Mouse (Mus musculus) intestine, postnatal 0 days (tissue): Measurements from ENCODE around the gene Adora1. TPM values are rescaled to one million over a fixed set of nuclear protein-coding genes. Genes with fewer than 3 reads are reported as not detected.
"Not testable (repeated sequence)": the region's sequence is repeated elsewhere in the genome, so short reads cannot be mapped to it uniquely, and the experiment has no call there.

Experiments used
- ATAC-seq: fragments of 200-750 bp; cut with Nextera tagmentation; 2 replicates; pipeline ENCODE4 v1.8.0; 2017; ENCODE audit warnings: mild to moderate bottlenecking, moderate TSS enrichment, moderate library complexity
- H3K27ac ChIP-seq: fragments of 300-500 bp; sonication (generic); 2 replicates; pipeline ENCODE4 v1.5.1; 2014; ENCODE audit warnings: mild to moderate bottlenecking, low read depth, low read length, moderate library complexity
- H3K27me3 ChIP-seq: fragments of 300-500 bp; sonication (generic); replicated peaks from 2 replicates; pipeline ENCODE4 v1.6.1; 2014; ENCODE audit warnings: low read length, mixed read lengths; ENCODE audit not compliant: control insufficient read depth, insufficient read depth
- H3K36me3 ChIP-seq: fragments of 300-500 bp; sonication (generic); 2 replicates; pipeline ENCODE4 v1.6.1; 2014; ENCODE audit warnings: mild to moderate bottlenecking, moderate library complexity; ENCODE audit not compliant: control insufficient read depth, insufficient read depth
- H3K4me1 ChIP-seq: fragments of 300-500 bp; sonication (generic); replicated peaks from 2 replicates; pipeline ENCODE4 v1.6.1; 2014; ENCODE audit warnings: antibody characterized with exemption, low read length, mixed read lengths; ENCODE audit not compliant: control insufficient read depth, insufficient read depth
- H3K4me2 ChIP-seq: fragments of 300-500 bp; sonication (generic); replicated peaks from 2 replicates; pipeline ENCODE4 v1.6.1; 2014; ENCODE audit warnings: low read depth, mild to moderate bottlenecking, moderate library complexity
- H3K4me3 ChIP-seq: fragments of 300-500 bp; sonication (generic); 2 replicates; pipeline ENCODE4 v1.5.1; 2014; ENCODE audit warnings: low read depth, low read length
- H3K9ac ChIP-seq: fragments of 300-500 bp; sonication (generic); 2 replicates; pipeline ENCODE4 v1.6.1; 2014; ENCODE audit warnings: mild to moderate bottlenecking, low read depth, low read length
- H3K9me3 ChIP-seq: fragments of 300-500 bp; sonication (generic); 2 replicates; pipeline ENCODE4 v1.6.1; 2016; ENCODE audit warnings: mixed run types; ENCODE audit not compliant: control insufficient read depth
- CTCF ChIP-seq: sonication (generic); IDR thresholded peaks from 2 replicates; pipeline ENCODE4 v1.5.1; 2016; ENCODE audit warnings: low read depth, mild to moderate bottlenecking, control low read depth, antibody characterized with exemption, moderate library complexity
- WGBS: fragments of 180-500 bp; shearing (Covaris S2); extraction: QIAGEN DNeasy Blood & Tissue Kit; methylation state at CpG from one replicate; pipeline ENCODE4 v1.1.7; 2014; 5-methylcytosine and 5-hydroxymethylcytosine counted together
- polyA plus RNA-seq: library from polyadenylated mRNA; unstranded; fragments of >200 nt; fragmentation: Nextera tagmentation; extraction: Ambion mirVana; gene quantifications from 2 replicates; pipeline ENCODE4 v1.2.1, GENCODE M21; 2015

The Adora1 gene
- polyA plus RNA-seq, 1 experiment from 2014 or later: 2.2 TPM

- Histone ChIP-seq H3K9me3 (no peaks in the 10 kb centered on the region), H3K27ac (no peak overlapping the region), H3K4me3 (no peak overlapping the region), H3K27me3 (no peaks in the 10 kb centered on the region), H3K4me1 (no peaks in the 10 kb centered on the region), H3K9ac (no peak overlapping the region), H3K36me3 (no peaks in the 10 kb centered on the region), H3K4me2 (no peak overlapping the region)
- TF ChIP-seq CTCF: no peak
- no peak for ATAC-seq
- 92% methylated on average over 6 of the region's 6 CpGs for WGBS
Observed at GRCm38 (mm10) chr1:134264341-134264740, 29.1 kb upstream of the Adora1 start.

DNA sequence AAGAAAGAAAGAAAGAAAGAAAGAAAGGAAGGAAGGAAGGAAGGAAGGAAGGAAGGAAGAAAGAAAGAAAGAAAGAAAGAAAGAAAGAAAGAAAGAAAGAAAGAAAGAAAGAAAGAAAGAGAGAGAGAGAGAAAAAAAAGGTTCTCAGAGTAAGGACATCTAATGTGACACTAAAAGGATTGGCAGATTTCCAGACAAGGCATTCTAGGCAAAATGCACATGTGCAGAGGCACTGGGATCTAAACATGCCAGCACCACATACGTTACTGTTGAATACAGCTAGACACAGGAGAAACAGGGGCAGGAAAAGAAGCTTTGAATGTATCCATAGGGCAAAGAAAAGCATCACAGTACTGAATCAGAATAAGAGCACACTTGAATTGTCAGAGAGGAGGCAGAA is 14.4 kb upstream of the Adora1 start:
- not testable (repeated sequence) for H3K27ac ChIP-seq, H3K4me3 ChIP-seq, H3K27me3 ChIP-seq, H3K9me3 ChIP-seq, H3K9ac ChIP-seq, H3K4me1 ChIP-seq, H3K4me2 ChIP-seq, ATAC-seq, H3K36me3 ChIP-seq
- WGBS: 75% methylated on average over 1 of the region's 1 CpGs

GRCm38 (mm10) chr1:134246590-134246989 is 11.4 kb upstream of the Adora1 start:
- no peaks in the 10 kb centered on the region for H3K36me3 ChIP-seq
- no peak overlapping the region for H3K9ac ChIP-seq
- no peak overlapping the region for H3K4me2 ChIP-seq
- no peaks in the 10 kb centered on the region for H3K9me3 ChIP-seq
- ATAC-seq: no peak
- H3K27me3 ChIP-seq: 0 out of 2 replicates have a peak, but pooled peaks cover 2% of the 10 kb centered on the region
- H3K27ac ChIP-seq: no peak overlapping the region
- WGBS: 61% methylated on average over 4 of the region's 4 CpGs
- no peak overlapping the region for H3K4me3 ChIP-seq
- no peaks in the 10 kb centered on the region for H3K4me1 ChIP-seq
- TF ChIP-seq CTCF: no peak

GRCm38 (mm10) chr1:134245004-134245717 is 9.9 kb upstream of the Adora1 start:
- H3K27ac ChIP-seq: no peak overlapping the region
- no peaks in the 10 kb centered on the region for H3K9me3 ChIP-seq
- no peak for ATAC-seq
- TF ChIP-seq CTCF: no peak
- H3K4me2 ChIP-seq: no peak overlapping the region
- no peak overlapping the region for H3K4me3 ChIP-seq
- no peaks in the 10 kb centered on the region for H3K36me3 ChIP-seq
- WGBS: 73% methylated on average over 14 of the region's 14 CpGs
- no peak overlapping the region for H3K9ac ChIP-seq
- no peaks in the 10 kb centered on the region for H3K4me1 ChIP-seq
- H3K27me3 ChIP-seq: 0 out of 2 replicates have a peak, but pooled peaks cover 2% of the 10 kb centered on the region

- Histone ChIP-seq H3K9ac (no peak overlapping the region), H3K36me3 (no peaks in the 10 kb centered on the region), H3K27ac (no peak overlapping the region), H3K9me3 (no peaks in the 10 kb centered on the region), H3K27me3 (0 out of 2 replicates have a peak, but pooled peaks cover 2% of the 10 kb centered on the region), H3K4me2 (peak overlapping the region; percentile 13; the same call in 1 of the 2 replicates), H3K4me1 (no peaks in the 10 kb centered on the region), H3K4me3 (no peak overlapping the region)
- WGBS: 25% methylated on average over 35 of the region's 35 CpGs
- ATAC-seq: peak; percentile 83
- peak; percentile 99 for TF ChIP-seq CTCF
Observed at GRCm38 (mm10) chr1:134243948-134244914, 9.0 kb upstream of the Adora1 start.

- Histone ChIP-seq H3K27ac (no peak overlapping the region), H3K27me3 (0 out of 2 replicates have a peak, but pooled peaks cover 2% of the 10 kb centered on the region), H3K9me3 (no peaks in the 10 kb centered on the region), H3K4me2 (no peak overlapping the region), H3K4me3 (no peak overlapping the region), H3K36me3 (no peaks in the 10 kb centered on the region), H3K4me1 (no peaks in the 10 kb centered on the region), H3K9ac (no peak overlapping the region)
- TF ChIP-seq CTCF: no peak
- ATAC-seq: no peak
- WGBS: 75% methylated on average over 6 of the region's 6 CpGs
Observed at GRCm38 (mm10) chr1:134243505-134243904, 8.3 kb upstream of the Adora1 start.
